Mouse (Mus musculus): ENCODE results near the gene Hoxa5.
A peak's percentile ranks its signal among the peaks of the same experiment; 100 is the strongest.

The Hoxa5 gene

DNA sequence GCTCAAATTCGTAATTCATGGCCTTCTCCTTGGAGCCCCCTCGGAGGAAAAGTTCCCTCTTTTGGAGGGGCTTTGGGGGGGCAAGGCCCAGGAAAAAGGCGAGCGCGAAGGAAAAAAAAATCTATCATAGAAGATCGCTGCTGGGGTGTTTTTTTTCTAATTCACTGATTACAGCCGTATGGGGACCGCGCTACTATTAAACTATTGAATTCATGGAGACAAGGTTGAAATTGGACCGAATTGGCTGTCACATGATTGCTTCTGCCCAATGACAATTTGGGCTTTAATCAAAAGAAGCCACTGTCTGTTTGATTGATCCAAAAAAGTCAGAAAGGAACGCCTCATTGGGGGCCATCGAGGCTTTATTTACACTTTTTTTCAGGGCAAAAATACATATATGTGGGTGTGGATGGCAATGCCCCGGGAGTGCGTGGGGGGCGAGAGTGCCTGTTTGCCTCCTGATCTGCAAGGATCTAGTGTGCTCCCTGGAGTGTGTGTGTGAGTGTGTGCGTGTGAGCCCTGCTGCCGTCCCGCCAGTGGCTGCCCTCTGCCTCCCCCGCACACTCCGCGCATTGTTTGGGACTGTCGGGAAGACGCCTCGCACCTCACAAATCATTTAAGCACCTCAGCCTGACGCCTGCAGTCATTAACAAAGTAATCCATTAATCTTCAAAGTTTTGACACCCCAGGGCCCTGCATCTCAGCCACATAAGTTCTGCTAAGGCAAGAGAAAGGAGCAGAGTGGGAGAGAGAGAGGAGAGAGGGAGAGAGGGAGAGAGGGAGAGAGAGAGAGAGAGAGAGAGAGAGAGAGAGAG, 39.6 kb downstream of the Hoxa5 start, which contains the start of gene Hoxa2:
Gene Hoxa2 (minus strand): TSS at position 206 of the 815 bp plus-strand sequence.
- no peak for DNase-seq (ENCODE audit: low read depth, low spot score)

DNA sequence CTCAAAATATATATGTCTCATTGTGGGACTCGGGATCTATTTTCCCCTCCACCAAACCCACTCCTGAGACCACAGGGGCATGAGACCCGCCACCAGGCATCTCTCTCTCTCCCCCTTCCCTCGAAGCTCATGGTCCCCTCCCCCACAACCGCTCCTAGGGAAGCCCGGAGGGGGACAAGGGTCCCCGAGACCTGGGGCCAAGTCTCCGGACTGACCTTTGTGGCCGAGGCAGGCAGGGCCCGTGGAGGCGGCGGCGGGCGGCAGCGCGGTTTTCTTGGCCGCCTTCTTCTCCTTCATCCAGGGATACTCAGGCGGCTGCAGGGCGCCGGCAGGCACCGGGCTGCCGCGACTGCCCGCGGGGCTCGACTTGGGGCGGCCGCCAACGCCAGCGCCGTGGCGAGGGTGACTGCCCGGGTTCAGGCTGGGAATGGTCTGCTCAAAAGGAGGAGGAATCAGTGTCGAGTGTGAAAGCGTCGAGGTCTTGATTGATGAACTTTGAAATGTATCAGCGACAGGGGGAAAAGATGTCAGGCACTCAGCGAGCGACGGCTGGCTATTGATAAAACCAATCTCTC, 40.2 kb downstream of the Hoxa5 start:
- DNase-seq (ENCODE audit: low read depth, low spot score), result no peak

DNA sequence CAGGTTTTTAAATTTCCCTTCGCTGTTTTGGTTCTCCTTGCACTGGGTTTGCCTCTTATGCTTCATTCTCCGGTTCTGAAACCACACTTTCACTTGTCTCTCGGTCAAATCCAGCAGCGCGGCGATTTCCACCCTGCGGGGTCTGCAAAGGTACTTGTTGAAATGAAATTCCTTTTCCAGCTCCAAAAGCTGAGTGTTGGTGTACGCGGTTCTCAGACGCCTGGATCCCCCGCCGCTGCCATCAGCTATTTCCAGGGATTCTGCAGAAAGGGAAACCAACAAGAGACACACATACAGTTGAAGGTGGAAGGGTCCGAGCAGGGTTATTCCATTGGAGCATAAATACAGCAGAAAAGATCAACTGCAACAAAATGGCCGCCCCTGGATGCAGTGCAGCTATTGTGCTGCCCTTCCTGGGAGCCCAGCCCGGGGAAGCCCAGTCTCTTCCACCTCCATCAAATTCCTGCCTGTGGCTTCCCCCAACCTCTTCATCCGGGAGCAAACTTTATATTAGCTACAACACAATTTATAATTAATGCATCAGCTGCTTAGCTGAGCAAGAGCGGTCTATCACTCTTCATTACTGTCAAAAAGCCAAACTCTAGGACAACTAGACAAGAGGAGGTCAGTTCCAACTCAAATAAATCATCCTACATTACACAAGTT, 40.9 kb downstream of the Hoxa5 start:
- no peak for DNase-seq (ENCODE audit: low read depth, low spot score)

DNA sequence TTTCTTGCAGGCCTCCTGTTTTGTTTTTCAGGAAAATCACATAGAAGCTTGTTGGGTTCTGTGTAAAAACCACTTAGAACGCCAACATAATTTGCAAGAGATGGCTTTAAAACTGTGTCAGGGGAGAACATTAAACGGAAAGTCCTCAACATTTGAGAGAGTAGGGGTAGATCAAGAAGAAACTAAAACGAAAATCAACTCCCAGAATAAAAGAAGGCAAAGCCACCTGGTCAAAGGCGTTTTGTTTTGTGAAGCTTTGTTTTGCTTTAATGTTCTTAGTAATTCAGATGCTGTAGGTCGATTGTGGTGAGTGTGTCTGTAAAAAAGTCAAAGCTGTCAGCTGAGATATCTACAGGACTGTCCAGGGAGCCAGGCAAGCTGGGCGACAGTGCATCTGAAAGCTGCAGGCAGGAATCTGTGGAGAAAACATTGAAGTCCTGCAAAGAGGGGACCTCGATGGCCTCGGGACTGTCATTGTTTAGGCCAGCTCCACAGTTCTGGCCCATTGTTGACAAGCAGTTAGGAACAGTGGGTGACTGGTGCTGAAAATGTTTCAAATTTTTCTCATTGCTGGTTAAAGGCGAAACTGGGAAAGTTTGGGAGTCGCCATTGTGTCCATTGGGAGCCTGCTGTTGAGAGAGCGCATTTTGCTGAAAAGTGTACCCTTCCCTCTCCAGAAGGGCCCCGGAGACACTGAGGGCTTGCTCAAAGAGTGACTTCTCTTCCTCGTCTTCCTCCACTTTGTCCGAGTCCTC, 41.6 kb downstream of the Hoxa5 start:
- no peak for DNase-seq (ENCODE audit: low read depth, low spot score)

DNA sequence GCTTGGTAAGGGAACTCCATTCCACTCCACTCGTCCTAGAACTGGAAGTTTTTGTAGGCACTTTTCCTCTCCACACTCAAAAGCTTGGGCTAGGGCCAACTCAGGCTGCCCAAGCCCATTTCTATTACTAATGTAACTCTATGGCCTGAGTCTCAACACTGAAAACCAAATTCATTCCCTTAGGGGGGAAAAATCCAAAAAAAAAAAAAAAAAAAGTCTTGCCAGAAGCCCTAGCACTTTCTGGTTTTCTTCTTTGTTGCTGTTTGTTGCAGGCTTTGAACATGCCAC, 42.4 kb downstream of the Hoxa5 start:
- no peak for DNase-seq (ENCODE audit: low read depth, low spot score)

DNA sequence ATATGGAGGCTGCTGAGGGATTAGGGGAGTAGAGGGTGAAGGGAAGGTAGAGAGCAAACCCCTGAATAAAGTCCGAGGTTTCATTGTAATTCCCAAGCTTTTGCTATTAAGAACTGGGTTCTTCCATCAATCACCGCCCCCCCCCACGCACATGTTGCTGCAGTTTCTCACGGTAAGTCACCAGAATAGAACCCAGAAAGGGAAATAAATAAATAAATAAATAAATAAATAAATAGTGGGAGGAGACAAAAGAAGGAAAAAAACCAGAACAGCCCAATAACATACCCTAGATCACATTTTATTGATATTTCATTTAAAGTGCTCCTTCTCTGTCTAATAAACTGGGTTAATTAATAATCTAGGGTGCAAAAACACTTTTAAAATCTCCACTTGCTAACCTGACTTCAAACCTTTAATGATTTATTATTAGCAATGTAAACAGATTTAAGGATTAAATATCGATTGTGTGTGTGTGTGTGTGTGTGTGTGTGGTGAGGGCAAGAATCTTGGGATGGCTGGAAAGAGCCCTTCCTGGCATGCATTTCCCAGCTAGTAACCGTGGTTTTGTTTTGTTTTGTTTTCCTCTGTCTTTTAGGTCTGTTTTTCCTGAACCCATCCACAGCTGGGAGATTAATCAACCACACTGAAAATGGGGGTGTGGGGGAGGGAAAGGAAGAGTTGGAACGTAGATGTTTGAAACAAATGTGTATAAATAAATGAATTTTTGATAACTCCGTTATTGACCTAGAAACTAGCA, 42.9 kb downstream of the Hoxa5 start:
- no peak for DNase-seq (ENCODE audit: low read depth, low spot score)

DNA sequence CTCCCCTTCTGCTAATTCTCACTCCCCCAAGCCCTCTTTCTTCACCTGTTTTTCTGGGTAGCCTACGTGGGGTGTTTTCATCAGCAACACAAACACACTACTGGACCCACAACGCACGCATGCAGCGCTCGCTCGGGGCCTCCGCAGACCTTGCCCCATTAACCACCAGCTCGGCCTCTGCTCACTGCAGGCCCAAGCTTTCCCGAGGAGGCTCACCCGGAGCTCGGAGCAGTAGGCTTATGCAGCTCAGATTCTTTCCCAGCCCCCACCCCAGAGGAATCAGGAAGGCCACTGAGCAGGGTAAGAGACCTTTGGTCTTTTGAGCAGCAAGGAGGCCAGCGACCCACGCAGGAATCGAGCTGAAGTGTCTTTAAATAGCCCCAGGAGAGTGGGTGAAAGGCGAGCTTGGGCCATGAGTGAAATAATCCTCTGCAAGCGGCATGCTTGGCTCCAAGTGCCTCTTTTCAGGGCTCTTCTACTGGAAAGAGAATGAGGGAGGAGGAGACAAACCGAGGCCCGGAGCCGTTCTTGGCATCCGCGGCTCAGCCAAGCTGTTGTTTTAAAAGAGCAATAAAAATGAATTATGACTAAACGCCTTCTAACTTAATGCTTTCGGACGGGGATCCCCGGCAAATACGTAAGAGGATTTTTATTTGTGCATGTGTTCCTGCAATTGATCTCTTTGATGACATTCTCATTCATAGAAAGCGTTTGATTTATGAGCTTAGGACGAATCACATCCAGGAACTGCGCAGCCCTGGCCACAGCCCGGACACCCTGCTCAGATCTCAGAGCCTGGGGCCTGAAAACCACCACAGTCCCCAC, 43.7 kb downstream of the Hoxa5 start:
- no peak for DNase-seq (ENCODE audit: low read depth, low spot score)

DNA sequence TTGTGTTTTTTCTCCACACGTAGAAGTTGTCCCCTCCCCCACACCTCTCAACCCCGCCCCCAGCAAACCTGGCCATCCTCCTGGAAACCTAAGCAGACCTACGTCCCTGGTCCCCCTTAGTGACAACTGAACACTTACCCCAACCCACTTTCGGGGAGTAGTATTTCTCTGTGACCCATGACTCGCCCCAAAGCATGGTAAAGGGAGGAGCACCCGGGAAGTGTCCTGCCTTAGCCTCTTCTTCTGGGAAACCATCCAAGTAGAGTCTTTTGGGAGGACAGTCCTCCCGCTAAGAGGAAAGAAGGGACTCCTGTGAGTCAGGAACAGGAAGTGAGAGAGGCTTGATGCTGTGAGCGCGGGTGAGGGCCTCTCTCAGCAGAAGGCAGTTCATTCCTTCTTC, 44.4 kb downstream of the Hoxa5 start:
- DNase-seq (ENCODE audit: low read depth, low spot score), result no peak

DNA sequence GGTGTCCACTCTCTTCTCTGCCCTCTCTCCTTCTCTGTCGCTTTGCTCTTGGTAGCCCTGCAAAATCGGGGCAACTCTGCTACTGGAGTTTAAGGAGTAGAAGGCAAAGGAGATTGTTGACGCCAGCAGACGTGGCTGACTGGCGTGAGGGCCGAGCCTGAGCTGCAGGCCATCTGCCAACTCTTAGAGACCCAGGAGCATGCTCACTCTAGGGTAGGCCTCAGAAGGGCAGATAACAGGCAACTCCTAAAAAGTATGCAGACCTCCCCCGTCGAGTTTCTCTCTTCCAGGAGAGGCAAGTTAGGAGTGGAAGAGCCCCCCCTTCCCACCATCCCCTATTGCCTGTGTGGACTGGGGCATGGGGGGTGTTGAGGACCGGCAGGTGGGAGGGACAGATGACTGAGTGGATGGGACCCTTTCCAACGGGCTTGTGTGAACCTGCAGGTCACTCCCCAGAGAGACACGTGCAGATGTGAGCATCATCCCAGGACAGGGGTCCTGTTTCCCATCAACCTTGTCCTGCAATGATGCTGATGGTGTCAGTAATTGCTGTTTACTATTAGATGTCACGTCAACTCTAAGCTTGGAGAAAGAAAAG, 45.1 kb downstream of the Hoxa5 start:
- DNase-seq (ENCODE audit: low read depth, low spot score), result no peak

DNA sequence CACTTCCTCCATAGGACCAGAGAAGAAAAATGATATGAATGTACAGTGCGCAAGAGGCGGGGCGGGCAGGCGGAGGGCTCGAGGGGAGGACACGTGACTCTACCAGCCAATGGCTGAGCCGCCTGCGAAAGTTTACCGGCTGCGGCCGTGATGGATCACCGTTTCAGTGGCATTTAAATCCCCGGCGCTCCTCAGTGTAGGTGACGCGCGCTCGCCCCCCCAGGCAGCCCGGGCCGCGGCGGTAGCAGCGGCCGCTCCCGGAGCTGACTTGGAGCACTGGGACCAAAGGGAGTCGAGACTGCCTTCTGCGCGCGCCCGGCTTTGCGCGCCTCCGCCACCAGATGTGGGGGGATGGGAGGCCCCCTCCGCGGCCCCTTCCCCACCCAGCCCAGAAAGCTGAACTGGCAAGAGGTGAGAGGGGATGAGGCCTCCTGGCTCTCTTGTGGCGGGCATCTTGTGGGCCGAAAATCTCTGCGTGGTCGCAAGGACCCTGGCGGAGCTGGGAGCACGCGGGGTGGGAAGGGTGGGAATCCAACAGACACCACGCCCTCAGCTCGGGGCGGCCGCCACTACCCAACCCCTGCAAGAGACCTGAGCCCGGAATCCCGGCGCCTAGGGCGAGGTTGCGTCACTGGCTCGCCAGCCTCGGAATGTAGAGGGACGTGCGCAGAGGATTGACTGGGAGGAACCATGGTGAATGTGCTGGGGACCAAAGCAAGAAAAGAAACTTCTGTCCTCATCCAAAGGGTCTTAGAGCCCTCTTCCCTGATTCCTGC, 45.9 kb downstream of the Hoxa5 start, which contains the start of gene Hoxa1:
Gene Hoxa1 (minus strand): TSS at position 42 of the 776 bp plus-strand sequence.
- DNase-seq (ENCODE audit: low read depth, low spot score), result peak; percentile 75

DNA sequence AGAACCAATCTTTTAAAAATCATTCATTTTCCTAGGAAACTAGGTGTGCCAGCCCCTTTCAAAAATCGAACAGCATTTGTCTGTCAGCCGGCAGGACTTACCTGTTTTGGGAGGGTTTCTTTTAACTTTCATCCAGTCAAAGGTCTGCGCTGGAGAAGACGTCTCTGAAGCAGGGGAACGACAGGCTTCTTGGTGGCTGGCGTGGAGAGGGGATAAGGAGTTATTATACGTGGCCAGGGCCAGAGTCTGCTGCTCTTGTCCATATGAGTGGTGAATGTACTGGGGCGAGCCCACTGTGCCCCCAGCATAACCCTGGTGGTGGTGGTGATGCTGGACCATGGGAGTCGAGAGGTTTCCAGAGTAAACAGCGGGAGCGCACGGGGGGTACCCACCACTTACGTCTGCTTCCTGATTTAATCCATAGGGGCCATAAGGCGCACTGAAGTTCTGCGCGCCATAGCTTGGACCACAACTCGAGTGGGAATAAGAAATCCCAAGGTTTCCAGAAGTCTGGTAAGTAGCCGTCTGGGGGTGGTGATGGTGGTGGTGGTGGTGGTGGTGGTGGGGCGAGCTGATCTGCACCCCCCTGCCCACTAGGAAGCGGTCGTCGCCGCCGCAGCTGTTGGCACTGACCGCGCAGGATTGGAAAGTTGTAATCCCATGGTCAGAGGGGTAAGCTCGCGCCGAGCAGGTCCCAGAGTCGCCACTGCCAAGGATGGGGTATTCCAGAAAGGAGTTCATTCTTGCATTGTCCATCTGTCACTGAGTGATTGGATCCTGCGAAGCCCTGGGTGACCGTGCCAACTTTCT, 46.7 kb downstream of the Hoxa5 start:
- DNase-seq (ENCODE audit: low read depth, low spot score), result no peak

DNA sequence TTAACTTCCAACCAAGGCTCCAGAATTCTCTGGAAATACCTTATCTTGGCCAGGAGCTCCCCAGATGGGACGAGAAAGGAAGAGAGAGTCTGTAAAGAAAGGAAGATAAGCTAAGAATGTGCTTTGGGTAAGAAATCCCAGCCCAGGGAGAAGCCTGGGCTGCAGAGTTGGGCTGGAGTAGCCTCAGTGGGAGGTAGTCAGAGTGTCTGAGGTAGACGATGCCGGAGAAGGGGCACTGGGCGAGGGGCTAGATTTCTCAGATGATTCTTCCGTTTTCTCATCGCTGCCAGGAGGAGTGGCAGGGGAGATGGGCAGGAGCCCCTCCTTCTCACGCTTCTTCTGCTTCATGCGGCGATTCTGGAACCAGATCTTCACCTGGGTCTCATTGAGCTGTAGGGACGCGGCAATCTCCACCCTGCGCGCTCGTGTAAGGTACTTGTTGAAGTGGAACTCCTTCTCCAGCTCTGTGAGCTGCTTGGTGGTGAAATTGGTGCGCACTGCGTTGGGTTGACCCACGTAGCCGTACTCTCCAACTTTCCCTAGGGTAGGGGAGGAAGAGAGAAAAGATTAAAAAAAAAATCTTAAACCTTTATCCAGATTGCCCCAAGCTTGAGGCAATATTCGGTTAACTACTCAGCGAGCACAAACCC, 47.7 kb downstream of the Hoxa5 start:
- DNase-seq (ENCODE audit: low read depth, low spot score), result no peak

DNA sequence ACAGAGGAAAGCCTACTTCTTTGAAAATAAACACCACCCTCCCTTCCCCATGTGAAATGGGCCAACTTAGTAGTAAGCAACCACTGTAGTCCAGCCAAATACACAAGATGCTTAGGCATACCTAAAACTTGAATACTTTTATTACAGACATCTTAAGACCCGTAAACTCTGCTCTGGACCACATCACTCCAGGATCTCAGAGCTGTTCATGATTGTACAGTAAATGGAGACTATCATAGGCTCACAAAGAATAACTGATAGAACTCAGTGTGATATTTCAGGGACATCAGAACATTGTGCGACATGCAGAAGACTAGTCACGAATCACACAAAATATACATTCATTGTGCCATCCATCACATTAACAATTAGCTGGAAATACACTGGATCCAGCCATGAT, 48.9 kb downstream of the Hoxa5 start:
- DNase-seq (ENCODE audit: low read depth, low spot score), result no peak

DNA sequence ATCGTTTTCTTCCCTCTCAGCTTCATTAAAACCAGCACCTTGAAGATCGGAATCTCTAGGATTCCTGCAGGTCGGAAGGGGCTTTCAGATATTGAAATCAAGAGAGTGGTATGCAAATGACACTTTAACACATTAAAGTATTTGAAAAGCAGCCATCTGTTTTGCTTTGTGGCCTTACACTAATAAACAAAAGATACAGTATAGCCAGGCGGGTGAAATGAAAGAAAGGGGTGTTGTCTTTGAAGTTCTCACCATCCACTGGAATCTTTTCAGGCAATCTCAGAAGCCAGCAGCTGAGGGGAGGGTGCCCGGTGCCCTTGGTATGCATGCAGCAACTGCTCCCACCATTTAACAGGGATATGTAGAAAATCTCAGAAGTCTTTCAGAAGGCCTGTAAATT, 50.3 kb downstream of the Hoxa5 start:
- DNase-seq (ENCODE audit: low read depth, low spot score), result no peak

DNA sequence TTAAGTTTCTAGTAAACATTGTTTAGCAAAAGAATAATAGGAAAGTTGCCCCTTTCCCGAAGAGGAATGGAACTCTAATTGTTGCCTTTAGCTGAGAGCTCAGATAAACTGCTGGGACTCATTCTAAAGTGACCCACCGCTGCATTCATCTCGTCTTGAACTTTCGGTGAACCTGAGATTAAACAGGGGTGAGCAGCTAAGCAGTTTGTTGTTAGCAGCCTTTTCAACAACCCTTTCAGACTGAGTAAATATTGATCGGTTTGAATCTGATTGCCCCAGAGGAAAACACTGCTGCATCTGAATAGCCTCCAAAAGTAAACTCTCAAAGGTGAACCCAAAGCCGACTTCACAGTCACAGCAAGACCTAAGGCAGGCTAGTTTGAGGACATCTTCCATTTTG, 51.1 kb downstream of the Hoxa5 start:
- DNase-seq (ENCODE audit: low read depth, low spot score), result no peak

DNA sequence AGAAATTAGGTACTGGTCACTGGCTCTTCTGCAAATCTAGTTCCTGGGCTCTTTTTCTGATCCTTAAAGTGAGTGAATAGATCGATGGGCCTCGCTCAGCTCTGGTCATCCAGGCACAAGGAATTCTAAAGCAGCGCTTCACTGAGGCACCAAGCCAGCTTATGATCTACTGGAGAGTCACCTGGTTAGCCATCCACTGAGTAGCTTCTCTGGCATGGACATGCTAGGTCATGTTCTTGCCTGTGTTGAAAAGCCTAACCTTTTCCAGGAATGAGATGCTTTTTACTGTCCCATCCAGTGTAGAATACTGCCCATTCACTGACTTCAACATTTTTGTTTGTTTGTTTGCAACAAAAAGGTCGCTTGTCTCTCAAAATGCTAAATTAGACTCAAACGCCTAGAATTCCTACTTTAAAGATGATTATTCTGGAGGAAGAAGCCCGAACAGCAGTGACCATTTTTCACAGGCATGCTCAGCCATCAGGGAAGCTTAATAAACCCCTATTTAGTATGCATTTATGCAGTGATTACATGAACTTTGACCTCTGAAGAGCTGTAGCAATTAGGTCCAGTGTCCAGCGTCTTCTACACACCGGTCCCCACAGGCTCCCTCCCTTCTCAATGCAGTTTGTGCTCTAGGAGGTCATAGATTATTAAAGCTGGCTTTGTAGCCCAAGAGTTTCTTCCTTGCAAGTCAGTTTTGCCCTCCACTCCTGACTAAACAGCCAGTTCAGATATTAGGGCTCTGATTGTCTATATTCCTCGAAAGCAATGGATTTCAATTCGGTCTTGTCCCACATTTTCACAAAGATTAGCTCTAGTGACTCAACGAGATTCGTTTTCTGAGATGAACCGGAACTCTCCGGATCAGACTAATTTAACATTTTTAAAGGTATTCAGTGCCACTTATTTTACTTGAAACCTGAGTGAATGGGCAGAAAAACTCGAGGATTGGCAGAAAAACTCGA, 51.9 kb downstream of the Hoxa5 start:
- DNase-seq (ENCODE audit: low read depth, low spot score), result no peak
